Mouse (Mus musculus): ENCODE data around the gene Cyp3a41a. TPM values are rescaled to one million over a fixed set of nuclear protein-coding genes. Genes with fewer than 3 reads are reported as not detected.
"Not testable (repeated sequence)": the region's sequence is repeated elsewhere in the genome, so short reads cannot be mapped to it uniquely, and the experiment has no call there.

Cyp3a41a gene
- not detected in 2 replicates for polyA plus RNA-seq (2014; fragmentation: Nextera tagmentation; extraction: Ambion mirVana)

DNA sequence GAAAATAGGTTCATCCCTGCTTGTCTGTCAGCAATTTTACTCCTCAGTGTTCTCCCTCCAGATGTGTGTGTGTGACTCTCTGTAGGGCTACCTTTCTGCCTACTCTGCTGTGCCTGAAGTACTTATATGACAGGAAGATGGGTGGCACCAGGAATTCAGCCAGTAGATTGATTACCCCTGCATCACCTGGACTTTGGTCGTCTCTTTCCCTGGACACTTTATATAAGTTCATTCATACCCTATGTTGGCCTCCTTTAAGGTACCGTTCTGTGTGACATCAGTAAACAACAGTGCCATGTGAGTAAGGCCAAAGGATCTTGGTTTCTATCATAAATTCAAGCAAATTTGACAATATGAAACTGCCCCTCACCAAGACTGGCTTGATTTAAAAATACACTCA is at the start of gene Cyp3a41a:
Cyp3a41a (minus strand) TSS at position 101 of the 400 bp plus-strand sequence.
- H3K9me3 ChIP-seq (replicated peaks; ENCODE audit: control insufficient read depth, low read length); H3K4me1 ChIP-seq (ENCODE audit: control insufficient read depth, insufficient read depth, low read length); H3K27me3 ChIP-seq (ENCODE audit: control insufficient read depth, insufficient read depth, low read length); H3K4me2 ChIP-seq (ENCODE audit: low read depth, low read length); H3K27ac ChIP-seq (replicated peaks; ENCODE audit: low read depth, low read length); H3K36me3 ChIP-seq (replicated peaks; ENCODE audit: control insufficient read depth, insufficient read depth, low read depth, low read length); DNase-seq (ENCODE audit: low spot score); H3K4me3 ChIP-seq (ENCODE audit: low read depth, low read length); ATAC-seq (replicated peaks; ENCODE audit: insufficient number of reproducible peaks, low FRiP score, low TSS enrichment, low read depth); H3K9ac ChIP-seq (replicated peaks; ENCODE audit: low read length): not testable (repeated sequence)
- WGBS = 50% methylated on average over 1 of the region's 2 CpGs

DNA sequence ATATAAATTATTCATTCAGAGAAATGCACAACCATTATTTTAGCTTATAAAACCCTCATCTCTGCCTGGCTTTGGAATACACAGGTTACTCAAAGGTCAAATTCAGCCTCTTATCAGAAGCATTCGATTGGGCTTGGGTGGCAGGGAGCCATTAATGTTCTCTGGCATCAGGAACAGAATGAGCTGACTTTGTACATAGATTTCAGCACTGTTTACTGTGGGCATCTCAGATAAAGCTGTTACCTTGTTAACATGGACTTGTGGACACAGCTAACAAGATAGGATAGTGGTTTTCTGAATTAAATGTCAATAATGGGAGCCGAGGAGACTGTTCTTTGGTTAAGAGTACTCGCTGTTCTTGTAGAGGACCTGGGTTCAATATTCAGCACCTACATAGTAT is 17.6 kb upstream of the Cyp3a41a start:
- not testable (repeated sequence) for H3K27ac ChIP-seq (replicated peaks; ENCODE audit: low read depth, low read length); ATAC-seq (replicated peaks; ENCODE audit: insufficient number of reproducible peaks, low FRiP score, low TSS enrichment, low read depth); H3K9ac ChIP-seq (replicated peaks; ENCODE audit: low read length); H3K4me2 ChIP-seq (ENCODE audit: low read depth, low read length); DNase-seq (ENCODE audit: low spot score); H3K4me1 ChIP-seq (ENCODE audit: control insufficient read depth, insufficient read depth, low read length); H3K27me3 ChIP-seq (ENCODE audit: control insufficient read depth, insufficient read depth, low read length); H3K36me3 ChIP-seq (replicated peaks; ENCODE audit: control insufficient read depth, insufficient read depth, low read depth, low read length); H3K9me3 ChIP-seq (replicated peaks; ENCODE audit: control insufficient read depth, low read length); H3K4me3 ChIP-seq (ENCODE audit: low read depth, low read length)
- 80% methylated on average over 3 of the region's 3 CpGs for WGBS

DNA sequence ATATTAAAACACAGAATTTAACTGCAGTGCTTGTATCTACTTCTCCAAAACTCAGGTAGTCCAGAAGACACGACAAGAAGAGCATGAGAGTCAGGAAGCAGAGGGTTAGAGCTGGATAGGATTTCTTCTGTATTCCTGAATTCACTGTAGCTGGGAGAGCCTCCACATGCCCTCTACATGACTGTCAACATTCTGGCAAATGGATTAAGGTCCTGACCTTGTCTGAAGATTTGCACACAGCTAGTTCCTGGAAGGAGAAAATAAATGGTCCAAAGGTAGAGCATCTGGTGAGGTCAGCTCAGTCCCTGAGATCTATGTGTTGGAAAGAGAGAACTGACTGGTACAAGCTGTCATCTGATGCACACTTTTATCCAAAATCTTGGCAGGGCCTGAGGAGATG is 5.6 kb downstream of the Cyp3a41a start:
- H3K9ac ChIP-seq (replicated peaks; ENCODE audit: low read length); ATAC-seq (replicated peaks; ENCODE audit: insufficient number of reproducible peaks, low FRiP score, low TSS enrichment, low read depth); H3K4me1 ChIP-seq (ENCODE audit: control insufficient read depth, insufficient read depth, low read length); H3K27me3 ChIP-seq (ENCODE audit: control insufficient read depth, insufficient read depth, low read length); H3K27ac ChIP-seq (replicated peaks; ENCODE audit: low read depth, low read length); H3K4me2 ChIP-seq (ENCODE audit: low read depth, low read length); H3K36me3 ChIP-seq (replicated peaks; ENCODE audit: control insufficient read depth, insufficient read depth, low read depth, low read length); DNase-seq (ENCODE audit: low spot score); H3K4me3 ChIP-seq (ENCODE audit: low read depth, low read length); H3K9me3 ChIP-seq (replicated peaks; ENCODE audit: control insufficient read depth, low read length): not testable (repeated sequence)
- 24% methylated on average over 1 of the region's 1 CpGs for WGBS

DNA sequence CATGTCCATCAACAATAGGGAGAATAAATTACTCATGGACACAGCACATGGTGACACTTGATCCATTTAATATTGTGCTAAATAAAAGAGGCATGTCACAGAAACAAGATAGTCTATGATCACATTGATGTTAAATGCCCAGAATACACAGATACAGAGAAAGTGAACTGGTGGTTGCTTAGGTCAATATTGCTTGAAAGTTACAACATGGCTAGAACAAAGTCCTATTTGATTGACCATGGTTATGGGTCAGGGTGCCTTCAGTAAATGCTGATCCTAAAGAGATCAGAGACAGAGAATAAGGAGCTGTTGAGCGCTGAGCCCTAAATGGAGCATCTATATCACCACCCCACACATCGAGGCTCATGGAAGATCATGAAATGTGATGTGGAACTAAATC is 12.6 kb downstream of the Cyp3a41a start:
- H3K4me3 ChIP-seq (ENCODE audit: low read depth, low read length); DNase-seq (ENCODE audit: low spot score); H3K4me2 ChIP-seq (ENCODE audit: low read depth, low read length); H3K36me3 ChIP-seq (replicated peaks; ENCODE audit: control insufficient read depth, insufficient read depth, low read depth, low read length); H3K27me3 ChIP-seq (ENCODE audit: control insufficient read depth, insufficient read depth, low read length); H3K9me3 ChIP-seq (replicated peaks; ENCODE audit: control insufficient read depth, low read length); H3K4me1 ChIP-seq (ENCODE audit: control insufficient read depth, insufficient read depth, low read length); ATAC-seq (replicated peaks; ENCODE audit: insufficient number of reproducible peaks, low FRiP score, low TSS enrichment, low read depth); H3K27ac ChIP-seq (replicated peaks; ENCODE audit: low read depth, low read length); H3K9ac ChIP-seq (replicated peaks; ENCODE audit: low read length): not testable (repeated sequence)
- WGBS = 75% methylated on average over 2 of the region's 2 CpGs

DNA sequence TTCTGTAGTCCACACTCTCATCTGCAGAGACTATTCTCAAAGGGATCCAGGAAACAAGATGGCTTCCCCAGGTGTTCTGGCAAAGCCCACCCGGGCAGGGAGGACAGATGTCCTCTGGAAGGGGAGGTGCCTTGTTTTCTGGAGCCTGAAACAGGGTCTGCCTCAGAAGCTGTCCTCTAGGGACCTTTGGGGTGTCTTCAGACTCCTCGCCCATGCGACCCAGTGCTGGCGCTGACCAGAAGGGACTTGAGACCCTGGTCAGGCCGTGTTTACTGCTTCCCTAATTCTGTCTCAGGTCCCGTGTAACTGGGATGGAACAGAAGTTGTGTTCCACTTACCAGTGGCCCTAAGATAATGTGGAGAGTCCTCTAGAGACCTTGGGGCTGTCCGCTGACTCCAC is 57.9 kb downstream of the Cyp3a41a start:
- DNase-seq (ENCODE audit: low spot score) (no peak), ATAC-seq (replicated peaks; ENCODE audit: insufficient number of reproducible peaks, low FRiP score, low TSS enrichment, low read depth) (no peak; the same call in 1 of the 2 replicates)
- H3K4me2 ChIP-seq (ENCODE audit: low read depth, low read length) = no peak overlapping the region
- 86% methylated on average over 7 of the region's 7 CpGs for WGBS
- no peak overlapping the region for H3K9ac ChIP-seq (replicated peaks; ENCODE audit: low read length)
- peaks cover 12% of the 10 kb centered on the region for H3K9me3 ChIP-seq (replicated peaks; ENCODE audit: control insufficient read depth, low read length)
- no peak overlapping the region for H3K27ac ChIP-seq (replicated peaks; ENCODE audit: low read depth, low read length)
- no peaks in the 10 kb centered on the region for H3K36me3 ChIP-seq (replicated peaks; ENCODE audit: control insufficient read depth, insufficient read depth, low read depth, low read length)
- H3K4me3 ChIP-seq (ENCODE audit: low read depth, low read length) = no peak overlapping the region
- no peaks in the 10 kb centered on the region for H3K27me3 ChIP-seq (ENCODE audit: control insufficient read depth, insufficient read depth, low read length)
- no peaks in the 10 kb centered on the region for H3K4me1 ChIP-seq (ENCODE audit: control insufficient read depth, insufficient read depth, low read length)

DNA sequence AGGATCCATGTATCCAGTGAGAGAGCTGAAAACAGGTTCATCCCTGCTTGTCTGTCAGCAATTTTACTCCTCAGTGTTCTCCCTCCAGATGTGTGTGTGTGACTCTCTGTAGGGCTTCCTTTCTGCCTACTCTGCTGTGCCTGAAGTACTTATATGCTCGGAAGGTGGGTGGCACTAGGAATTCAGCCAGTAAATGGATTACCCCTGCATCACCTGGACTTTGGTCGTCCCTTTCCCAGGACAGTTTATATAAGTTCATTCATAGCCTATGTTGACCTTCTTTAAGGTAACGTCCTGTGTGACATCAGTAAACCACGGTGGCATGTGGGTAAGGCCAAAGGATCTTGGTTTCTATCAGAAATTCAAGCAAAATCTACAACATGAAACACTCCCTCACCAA is 72.2 kb downstream of the Cyp3a41a start:
- Histone ChIP-seq H3K36me3 (replicated peaks; ENCODE audit: control insufficient read depth, insufficient read depth, low read depth, low read length) (no peaks in the 10 kb centered on the region), H3K4me1 (ENCODE audit: control insufficient read depth, insufficient read depth, low read length) (no peaks in the 10 kb centered on the region), H3K4me3 (ENCODE audit: low read depth, low read length) (no peak overlapping the region), H3K9ac (replicated peaks; ENCODE audit: low read length) (no peak overlapping the region), H3K27ac (replicated peaks; ENCODE audit: low read depth, low read length) (no peak overlapping the region), H3K9me3 (replicated peaks; ENCODE audit: control insufficient read depth, low read length) (peaks cover 11% of the 10 kb centered on the region), H3K27me3 (ENCODE audit: control insufficient read depth, insufficient read depth, low read length) (no peaks in the 10 kb centered on the region), H3K4me2 (ENCODE audit: low read depth, low read length) (no peak overlapping the region)
- no peak for ATAC-seq (replicated peaks; ENCODE audit: insufficient number of reproducible peaks, low FRiP score, low TSS enrichment, low read depth)
- 75% methylated on average over 4 of the region's 4 CpGs for WGBS
- DNase-seq (ENCODE audit: low spot score) = no peak

Other genes with a start within 250 kb of the Cyp3a41a start
- not detected in 2 replicates for gene Cyp3a41b, start 135.4 kb downstream of the Cyp3a41a start, polyA plus RNA-seq (2014; fragmentation: Nextera tagmentation; extraction: Ambion mirVana)
- gene Cyp3a44, start 85.7 kb upstream of the Cyp3a41a start, polyA plus RNA-seq (2014; fragmentation: Nextera tagmentation; extraction: Ambion mirVana) = not detected in 2 replicates
- gene Cyp3a11, start 159.8 kb upstream of the Cyp3a41a start, polyA plus RNA-seq (2014; fragmentation: Nextera tagmentation; extraction: Ambion mirVana) = not detected in 2 replicates